ENCODE assay signal across 19 mouse cellular contexts in the genomic region with DNA sequence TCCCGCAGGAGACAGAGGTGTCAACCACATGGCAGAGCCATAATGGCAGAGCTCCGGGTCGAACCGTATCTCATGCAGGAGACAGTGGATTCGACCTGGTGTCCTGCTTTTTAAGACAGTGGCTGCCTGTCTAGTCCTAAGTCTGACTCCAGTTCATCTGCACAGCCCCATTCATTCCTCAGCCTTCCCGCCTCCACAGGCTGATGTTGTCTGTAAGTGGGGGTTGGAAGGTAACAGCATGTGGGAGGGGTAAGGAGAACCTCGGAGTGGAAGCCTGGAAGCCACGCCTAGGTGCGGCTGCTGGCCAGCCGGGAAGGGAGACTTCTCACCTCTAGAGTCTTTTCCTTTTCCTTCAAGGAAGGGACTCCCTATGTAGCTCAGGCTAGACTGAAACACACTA. TPM values are rescaled to one million over a fixed set of nuclear protein-coding genes. Genes with fewer than 3 reads are reported as not detected.
A peak's percentile ranks its signal among the peaks of the same experiment; 100 is the strongest.
DNase-seq lines count a peak whose midpoint lies in the region; ATAC-seq and TF ChIP-seq lines count a peak whose summit lies in the region.
"Had no signal": no experiment of that assay in that cellular context is flagged by ENCODE, and none has a peak within 500 bp of the region (broad histone marks: within the 10 kb centered on the region; RNA-seq: fewer than 3 reads in every experiment).

No protein-coding gene starts in this region.

- peak in 1 of 2 experiments; percentile 50 for DNase-seq in heart, adult 2 months
- DNase-seq in heart, postnatal 10 days: no peak
- DNase-seq in 3134 (ENCODE audit: extremely low read depth, insufficient read length, low spot score): peak; percentile 73
- DNase-seq in lung, postnatal 14 days: peak; percentile 31
- DNase-seq in heart, postnatal 14 days: no peak
- DNase-seq in adipocyte (ENCODE audit: low spot score): no peak
- DNase-seq: B cell, adult 2 months; cerebellum, adult 9-11 months; gastrocnemius, postnatal 36 days; thymus, postnatal 25 days had no signal

- no peaks in the 10 kb centered on the region for H3K9me3 ChIP-seq in heart, embryonic 12.5 days (replicated peaks)
- H3K9me3 ChIP-seq: lung, embryonic 15.5 days; midbrain, embryonic 12.5 days; stomach, embryonic 15.5 days had no signal

- no peaks in the 10 kb centered on the region for H3K36me3 ChIP-seq in heart, adult 2 months (ENCODE audit: control insufficient read depth, insufficient read depth, low read length)
- H3K36me3 ChIP-seq in heart, embryonic 12.5 days: peaks cover 8% of the 10 kb centered on the region
- H3K36me3 ChIP-seq: midbrain, embryonic 12.5 days had no signal

- no peak for TF ChIP-seq CTCF in heart, adult 2 months (IDR thresholded peaks at IDR 0.05)
- no peak for TF ChIP-seq CTCF in bone marrow, adult 2 months (IDR thresholded peaks at IDR 0.05; ENCODE audit: control insufficient read depth, insufficient read depth, low read length)

- intact Hi-C loops in heart, adult 2 months (cut with DNase I): loop anchor here (2.0 kb wide), 1 partner anchor 133 kb away; no protein-coding TSS in a partner anchor
- intact Hi-C loops in heart, postnatal 10 days (cut with DNase I): no loop called here
- intact Hi-C loops in heart, postnatal 14 days (cut with DNase I): loop anchor here (5.0 kb wide), 2 partner anchors 35 to 185 kb away; a partner anchor contains a TSS

- 57% methylated on average over 10 of the region's 10 CpGs for WGBS in heart, adult 2 months
- 66% methylated on average over 10 of the region's 10 CpGs for WGBS in bone marrow, adult 2 months
- 57% methylated on average over 10 of the region's 10 CpGs for WGBS in heart, embryonic 12.5 days

- H3K79me2 ChIP-seq in heart, adult 2 months (replicated peaks; ENCODE audit: control insufficient read depth, insufficient read depth, low read length): no peaks in the 10 kb centered on the region

- TF ChIP-seq POLR2A in heart, adult 2 months (IDR thresholded peaks at IDR 0.05; ENCODE audit: insufficient read depth, low read depth, low read length): no peak
- no peak for TF ChIP-seq POLR2A in bone marrow, adult 2 months (IDR thresholded peaks at IDR 0.05; ENCODE audit: borderline replicate concordance, control insufficient read depth, low read depth, low read length)

- peak overlapping the region; percentile 55 for H3K27ac ChIP-seq in heart, adult 2 months
- H3K27ac ChIP-seq in bone marrow, adult 2 months (ENCODE audit: control insufficient read depth, insufficient read depth, low read depth, low read length, poor library complexity): peak overlapping the region; percentile 73; the same call in 1 of the 2 replicates
- H3K27ac ChIP-seq in heart, embryonic 12.5 days (ENCODE audit: poor library complexity, severe bottlenecking): no peak overlapping the region
- H3K27ac ChIP-seq: hindbrain, embryonic 14.5 days; left cerebral cortex, adult 2 months; midbrain, embryonic 12.5 days had no signal

- ATAC-seq in heart, embryonic 12.5 days (ENCODE audit: insufficient number of reproducible peaks, low FRiP score): no peak
- ATAC-seq: activated CD4-positive, CD25-positive, alpha-beta regulatory T cell, adult 4 months had no signal

- no peak overlapping the region for H3K4me3 ChIP-seq in heart, adult 2 months
- H3K4me3 ChIP-seq in bone marrow, adult 2 months (replicated peaks; ENCODE audit: control insufficient read depth, low read depth, low read length): no peak overlapping the region
- H3K4me3 ChIP-seq in heart, embryonic 12.5 days: no peak overlapping the region
- H3K4me3 ChIP-seq: erythroblast, embryonic 14.5 days; left cerebral cortex, adult 2 months; lung, embryonic 15.5 days; midbrain, embryonic 12.5 days; stomach, embryonic 15.5 days had no signal

- no peak overlapping the region for H3K9ac ChIP-seq in heart, adult 2 months (ENCODE audit: low read depth, low read length)
- H3K9ac ChIP-seq in heart, embryonic 12.5 days: no peak overlapping the region
- H3K9ac ChIP-seq: hindbrain, embryonic 14.5 days; lung, embryonic 15.5 days; midbrain, embryonic 12.5 days; stomach, embryonic 15.5 days had no signal

- peaks cover 20% of the 10 kb centered on the region for H3K4me1 ChIP-seq in heart, adult 2 months (ENCODE audit: control insufficient read depth, insufficient read depth, low read length)
- peaks cover 8% of the 10 kb centered on the region; the same call in 1 of the 2 replicates for H3K4me1 ChIP-seq in bone marrow, adult 2 months (ENCODE audit: control insufficient read depth, insufficient read depth, low read length)
- H3K4me1 ChIP-seq in heart, embryonic 12.5 days (replicated peaks): peaks cover 31% of the 10 kb centered on the region
- H3K4me1 ChIP-seq: midbrain, embryonic 12.5 days had no signal

- no peak for TF ChIP-seq EP300 in heart, adult 2 months (IDR thresholded peaks at IDR 0.05; ENCODE audit: insufficient read depth, low read depth, low read length)

- no peaks in the 10 kb centered on the region for H3K27me3 ChIP-seq in heart, adult 2 months (ENCODE audit: control insufficient read depth, insufficient read depth, low read length)
- no peaks in the 10 kb centered on the region for H3K27me3 ChIP-seq in heart, embryonic 12.5 days (replicated peaks)
- H3K27me3 ChIP-seq: lung, embryonic 15.5 days; midbrain, embryonic 12.5 days; stomach, embryonic 15.5 days had no signal

- no peak overlapping the region for H3K4me2 ChIP-seq in heart, embryonic 12.5 days
- H3K4me2 ChIP-seq: hindbrain, embryonic 14.5 days; lung, embryonic 15.5 days; midbrain, embryonic 12.5 days; stomach, embryonic 15.5 days had no signal

RNA-seq across cellular contexts. Expression of a gene that starts 33.5 kb away (rescaled TPM):
- total RNA-seq in heart, adult 2 months (2021): 10 to 100 TPM; 28.0 to 28.9 TPM
- 10.7 and 11.5 TPM in 2 replicates for polyA plus RNA-seq in heart, adult 2 months (2012; rRNA removed)
- 10 to 100 TPM; 32.1 to 34.2 TPM for total RNA-seq in heart, postnatal 10 days (2021)
- 22.2 and 33.2 TPM in 2 replicates for polyA plus RNA-seq in bone marrow, adult 2 months (2011; ENCODE audit: insufficient read depth, insufficient read length, low replicate concordance, missing spikeins)
- 10 to 100 TPM; 33.8 to 34.0 TPM for total RNA-seq in heart, postnatal 14 days (2021)
- 9.0 and 9.1 TPM in 2 replicates for polyA plus RNA-seq in heart, embryonic 12.5 days (2016; fragmentation: Nextera tagmentation; extraction: Ambion mirVana)

RNA-seq across cellular contexts. Expression of a gene that starts 34.0 kb away (rescaled TPM):
- total RNA-seq in heart, adult 2 months (2021): 100 to 1,000 TPM; 236 to 263 TPM
- 297 and 303 TPM in 2 replicates for polyA plus RNA-seq in heart, adult 2 months (2012; rRNA removed)
- 100 to 1,000 TPM; 241 to 248 TPM for total RNA-seq in heart, postnatal 10 days (2021)
- 1.2 and 9.3 TPM in 2 replicates for polyA plus RNA-seq in bone marrow, adult 2 months (2011; ENCODE audit: insufficient read depth, insufficient read length, low replicate concordance, missing spikeins)
- total RNA-seq in heart, postnatal 14 days (2021): 100 to 1,000 TPM; 299 to 338 TPM
- 70.1 and 70.6 TPM in 2 replicates for polyA plus RNA-seq in heart, embryonic 12.5 days (2016; fragmentation: Nextera tagmentation; extraction: Ambion mirVana)

RNA-seq across cellular contexts. Expression of a gene that starts 46.5 kb away (rescaled TPM):
- 10 to 100 TPM; 16.5 to 20.2 TPM for total RNA-seq in heart, adult 2 months (2021)
- polyA plus RNA-seq in heart, adult 2 months (2012; rRNA removed): 35.5 and 36.6 TPM in 2 replicates
- 10 to 100 TPM; 11.2 to 15.6 TPM for total RNA-seq in heart, postnatal 10 days (2021)
- 0.57 and 1.8 TPM in 2 replicates for polyA plus RNA-seq in bone marrow, adult 2 months (2011; ENCODE audit: insufficient read depth, insufficient read length, low replicate concordance, missing spikeins)
- 10 to 100 TPM; 30.1 to 35.4 TPM for total RNA-seq in heart, postnatal 14 days (2021)
- 0.19 and 0.37 TPM in 2 replicates for polyA plus RNA-seq in heart, embryonic 12.5 days (2016; fragmentation: Nextera tagmentation; extraction: Ambion mirVana)
- polyA plus RNA-seq: hindbrain, embryonic 14.5 days had no signal

RNA-seq across cellular contexts. Expression of a gene that starts 51.7 kb away (rescaled TPM):
- total RNA-seq in heart, adult 2 months (2021): 100 to 1,000 TPM; 118 to 132 TPM
- 183 and 258 TPM in 2 replicates for polyA plus RNA-seq in heart, adult 2 months (2012; rRNA removed)
- total RNA-seq in heart, postnatal 10 days (2021): 10 to 100 TPM; 81.1 to 84.5 TPM
- polyA plus RNA-seq in bone marrow, adult 2 months (2011; ENCODE audit: insufficient read depth, insufficient read length, low replicate concordance, missing spikeins): 5.6 and 5.8 TPM in 2 replicates
- total RNA-seq in heart, postnatal 14 days (2021): 100 to 1,000 TPM; 121 TPM
- 0.21 and 0.24 TPM in 2 replicates for polyA plus RNA-seq in heart, embryonic 12.5 days (2016; fragmentation: Nextera tagmentation; extraction: Ambion mirVana)
- polyA plus RNA-seq: activated CD4-positive, CD25-positive, alpha-beta regulatory T cell, adult 4 months; erythroblast, embryonic 14.5 days; hindbrain, embryonic 14.5 days had no signal

Comparison
In these comparisons a context has a peak if more than half of its experiments do, and no peak if none do; other contexts are left out.
1. DNase-seq: peak in 3134 (single experiment) and lung, postnatal 14 days (single experiment); none in heart, postnatal 10 days (0 of 2), heart, postnatal 14 days (0 of 2) and adipocyte (single experiment).